Comparison of ENCODE assay signal across 10 mouse cellular contexts in genomic region chr11:61484256-61484612, GRCm38 (mm10). TPM values are rescaled to one million over a fixed set of nuclear protein-coding genes. Genes with fewer than 3 reads are reported as not detected.
DNase-seq lines count a peak whose midpoint lies in the region; ATAC-seq lines count a peak whose summit lies in the region.
"Had no signal": no experiment of that assay in that cellular context is flagged by ENCODE, and none has a peak within 500 bp of the region (broad histone marks: within the 10 kb centered on the region; RNA-seq: fewer than 3 reads in every experiment).

No protein-coding gene starts in this region.

- peak overlapping the region; percentile 50 for H3K4me2 ChIP-seq in kidney, embryonic 14.5 days (replicated peaks; ENCODE audit: low read depth, low read length)
- H3K4me2 ChIP-seq in forebrain, embryonic 15.5 days (replicated peaks), result peak overlapping the region; percentile 39
- peak overlapping the region; percentile 95 for H3K4me2 ChIP-seq in limb, embryonic 13.5 days (replicated peaks)

- DNase-seq in kidney, postnatal 10 days, result no peak
- no peak for DNase-seq in embryonic facial prominence, embryonic 10.5 days (ENCODE audit: low spot score)
- DNase-seq in thymus, postnatal 0 days (ENCODE audit: low spot score), result no peak
- DNase-seq in adrenal gland, postnatal 4 days (ENCODE audit: low spot score in 2 of 2), result no peak
- no peak for DNase-seq in natural killer cell, adult 2 months (ENCODE audit: low spot score in 2 of 2)

- peak overlapping the region; percentile 95 for H3K27ac ChIP-seq in kidney, embryonic 14.5 days (ENCODE audit: low read depth, low read length)
- H3K27ac ChIP-seq in embryonic facial prominence, embryonic 10.5 days (replicated peaks), result peak overlapping the region; percentile 97
- peak overlapping the region; percentile 97 for H3K27ac ChIP-seq in forebrain, embryonic 15.5 days (replicated peaks)
- peak overlapping the region; percentile 100 for H3K27ac ChIP-seq in limb, embryonic 13.5 days

- WGBS in kidney, embryonic 14.5 days, result 14% methylated on average over 10 of the region's 10 CpGs
- 9% methylated on average over 10 of the region's 10 CpGs for WGBS in embryonic facial prominence, embryonic 10.5 days
- WGBS in forebrain, embryonic 15.5 days, result 11% methylated on average over 10 of the region's 10 CpGs
- 4% methylated on average over 10 of the region's 10 CpGs for WGBS in limb, embryonic 13.5 days

- H3K9ac ChIP-seq in kidney, embryonic 14.5 days (ENCODE audit: low read depth, low read length), result peak overlapping the region; percentile 50
- H3K9ac ChIP-seq in forebrain, embryonic 15.5 days (replicated peaks), result peak overlapping the region; percentile 10
- H3K9ac ChIP-seq in limb, embryonic 13.5 days, result peak overlapping the region; percentile 61; the same call in 1 of the 2 replicates

- peaks cover 18% of the 10 kb centered on the region for H3K36me3 ChIP-seq in kidney, embryonic 14.5 days (ENCODE audit: control insufficient read depth, insufficient read depth, low read length)
- peaks cover 30% of the 10 kb centered on the region for H3K36me3 ChIP-seq in embryonic facial prominence, embryonic 10.5 days (replicated peaks)
- H3K36me3 ChIP-seq in forebrain, embryonic 15.5 days, result peaks cover 12% of the 10 kb centered on the region
- H3K36me3 ChIP-seq in limb, embryonic 13.5 days, result peaks cover 24% of the 10 kb centered on the region

- H3K4me1 ChIP-seq in kidney, embryonic 14.5 days (ENCODE audit: control insufficient read depth, insufficient read depth, low read length), result peaks cover 40% of the 10 kb centered on the region
- H3K4me1 ChIP-seq in embryonic facial prominence, embryonic 10.5 days, result peaks cover 78% of the 10 kb centered on the region
- H3K4me1 ChIP-seq in forebrain, embryonic 15.5 days, result peaks cover 59% of the 10 kb centered on the region
- peaks cover 67% of the 10 kb centered on the region for H3K4me1 ChIP-seq in limb, embryonic 13.5 days

- no peak for ATAC-seq in kidney, embryonic 14.5 days (ENCODE audit: low FRiP score, low TSS enrichment)
- ATAC-seq in forebrain, embryonic 15.5 days (replicated peaks), result peak; percentile 26
- peak; percentile 1; the same call in 1 of the 2 replicates for ATAC-seq in limb, embryonic 13.5 days (ENCODE audit: low FRiP score, low read depth)

- no peaks in the 10 kb centered on the region for H3K27me3 ChIP-seq in kidney, embryonic 14.5 days (ENCODE audit: control insufficient read depth, insufficient read depth, low read length)
- H3K27me3 ChIP-seq in embryonic facial prominence, embryonic 10.5 days (replicated peaks; ENCODE audit: low read depth, poor library complexity, severe bottlenecking), result no peaks in the 10 kb centered on the region
- no peaks in the 10 kb centered on the region for H3K27me3 ChIP-seq in forebrain, embryonic 15.5 days
- no peaks in the 10 kb centered on the region for H3K27me3 ChIP-seq in limb, embryonic 13.5 days

- H3K4me3 ChIP-seq in kidney, embryonic 14.5 days (ENCODE audit: low read length), result peak overlapping the region; percentile 10; the same call in 1 of the 2 replicates
- peak overlapping the region; percentile 64 for H3K4me3 ChIP-seq in embryonic facial prominence, embryonic 10.5 days
- no peak overlapping the region for H3K4me3 ChIP-seq in forebrain, embryonic 15.5 days
- peak overlapping the region; percentile 58 for H3K4me3 ChIP-seq in limb, embryonic 13.5 days

- no peaks in the 10 kb centered on the region for H3K9me3 ChIP-seq in kidney, embryonic 14.5 days (ENCODE audit: control insufficient read depth, low read length)
- no peaks in the 10 kb centered on the region for H3K9me3 ChIP-seq in embryonic facial prominence, embryonic 10.5 days
- H3K9me3 ChIP-seq in forebrain, embryonic 15.5 days, result no peaks in the 10 kb centered on the region
- no peaks in the 10 kb centered on the region for H3K9me3 ChIP-seq in limb, embryonic 13.5 days
- H3K9me3 ChIP-seq: G1E had no signal

RNA-seq across cellular contexts. Expression of gene Mfap4, which starts 1.0 kb away (rescaled TPM):
- polyA plus RNA-seq in kidney, embryonic 14.5 days (2014; fragmentation: Nextera tagmentation; extraction: Ambion mirVana), result 115 and 163 TPM in 2 replicates
- polyA plus RNA-seq in embryonic facial prominence, embryonic 10.5 days (2016; fragmentation: Nextera tagmentation; extraction: Ambion mirVana), result 119 and 163 TPM in 2 replicates
- polyA plus RNA-seq in forebrain, embryonic 15.5 days (2015; fragmentation: Nextera tagmentation; extraction: Ambion mirVana), result 50.5 and 59.5 TPM in 2 replicates
- polyA plus RNA-seq in limb, embryonic 13.5 days (2015; fragmentation: Nextera tagmentation; extraction: Ambion mirVana), result 319 TPM in 2 replicates
- polyA plus RNA-seq in thymus, postnatal 0 days (2015; fragmentation: Nextera tagmentation; extraction: Ambion mirVana), result 5.5 and 10.7 TPM in 2 replicates
- total RNA-seq in adrenal gland, postnatal 4 days (2021), result 10 to 100 TPM; 65.8 to 68.6 TPM
- total RNA-seq: neutrophil, adult 5-6 weeks had no signal
- polyA plus RNA-seq: G1E had no signal

RNA-seq across cellular contexts. Expression of gene Mapk7, which starts 10.0 kb away (rescaled TPM):
- 34.2 and 53.4 TPM in 2 replicates for polyA plus RNA-seq in kidney, embryonic 14.5 days (2014; fragmentation: Nextera tagmentation; extraction: Ambion mirVana)
- 97.4 and 103 TPM in 2 replicates for polyA plus RNA-seq in embryonic facial prominence, embryonic 10.5 days (2016; fragmentation: Nextera tagmentation; extraction: Ambion mirVana)
- 109 and 117 TPM in 2 replicates for polyA plus RNA-seq in forebrain, embryonic 15.5 days (2015; fragmentation: Nextera tagmentation; extraction: Ambion mirVana)
- 87.3 and 87.8 TPM in 2 replicates for polyA plus RNA-seq in limb, embryonic 13.5 days (2015; fragmentation: Nextera tagmentation; extraction: Ambion mirVana)
- polyA plus RNA-seq in thymus, postnatal 0 days (2015; fragmentation: Nextera tagmentation; extraction: Ambion mirVana), result 26.0 and 26.2 TPM in 2 replicates
- 10 to 100 TPM; 25.9 to 28.1 TPM for total RNA-seq in adrenal gland, postnatal 4 days (2021)

RNA-seq across cellular contexts. Expression of gene B9d1, which starts 20.7 kb away (rescaled TPM):
- 49.2 and 56.4 TPM in 2 replicates for polyA plus RNA-seq in kidney, embryonic 14.5 days (2014; fragmentation: Nextera tagmentation; extraction: Ambion mirVana)
- 44.4 and 49.7 TPM in 2 replicates for polyA plus RNA-seq in embryonic facial prominence, embryonic 10.5 days (2016; fragmentation: Nextera tagmentation; extraction: Ambion mirVana)
- 38.8 and 42.8 TPM in 2 replicates for polyA plus RNA-seq in forebrain, embryonic 15.5 days (2015; fragmentation: Nextera tagmentation; extraction: Ambion mirVana)
- polyA plus RNA-seq in limb, embryonic 13.5 days (2015; fragmentation: Nextera tagmentation; extraction: Ambion mirVana), result 31.9 and 32.6 TPM in 2 replicates
- polyA plus RNA-seq in thymus, postnatal 0 days (2015; fragmentation: Nextera tagmentation; extraction: Ambion mirVana), result 6.7 and 8.9 TPM in 2 replicates
- 10 to 100 TPM; 21.3 to 25.4 TPM for total RNA-seq in adrenal gland, postnatal 4 days (2021)
- total RNA-seq: neutrophil, adult 5-6 weeks had no signal

RNA-seq across cellular contexts. Expression of gene Rnf112, which starts 30.3 kb away (rescaled TPM):
- polyA plus RNA-seq in kidney, embryonic 14.5 days (2014; fragmentation: Nextera tagmentation; extraction: Ambion mirVana), result 0.08 and 0.26 TPM in 2 replicates
- 0.49 and 1.00 TPM in 2 replicates for polyA plus RNA-seq in embryonic facial prominence, embryonic 10.5 days (2016; fragmentation: Nextera tagmentation; extraction: Ambion mirVana)
- 22.4 and 24.2 TPM in 2 replicates for polyA plus RNA-seq in forebrain, embryonic 15.5 days (2015; fragmentation: Nextera tagmentation; extraction: Ambion mirVana)
- polyA plus RNA-seq in limb, embryonic 13.5 days (2015; fragmentation: Nextera tagmentation; extraction: Ambion mirVana), result 0.60 and 0.61 TPM in 2 replicates
- not detected in 2 replicates for polyA plus RNA-seq in thymus, postnatal 0 days (2015; fragmentation: Nextera tagmentation; extraction: Ambion mirVana)
- total RNA-seq in adrenal gland, postnatal 4 days (2021), result 1 to 10 TPM; 2.9 to 4.1 TPM
- total RNA-seq: neutrophil, adult 5-6 weeks had no signal
- polyA plus RNA-seq: G1E had no signal

Comparison
In these comparisons a context has a peak if more than half of its experiments do, and no peak if none do; other contexts are left out.
1. H3K4me2 ChIP-seq: peak in every context shown above with its lines; median percentile 95 in limb, embryonic 13.5 days; 50 in kidney, embryonic 14.5 days; 39 in forebrain, embryonic 15.5 days.
2. H3K9ac ChIP-seq: peak in every context shown above with its lines; median percentile 61 in limb, embryonic 13.5 days; 50 in kidney, embryonic 14.5 days; 10 in forebrain, embryonic 15.5 days.